Mouse (Mus musculus): ENCODE data around the gene Med4. TPM values are rescaled to one million over a fixed set of nuclear protein-coding genes. Genes with fewer than 3 reads are reported as not detected.

Gene Med4
- polyA plus RNA-seq, 1 experiment from 2014 or later, result 110 TPM

GRCm38 (mm10) chr14:73494122-73494521 is 15.7 kb upstream of the Med4 start:
- Histone ChIP-seq H3K4me2 (ENCODE audit: low read length) (no peak overlapping the region), H3K9me3 (ENCODE audit: control insufficient read depth, low read length) (peaks cover 6% of the 10 kb centered on the region; the same call in 1 of the 2 replicates), H3K27ac (ENCODE audit: low read length) (no peak overlapping the region), H3K4me3 (replicated peaks; ENCODE audit: low read length) (no peak overlapping the region), H3K27me3 (replicated peaks; ENCODE audit: control insufficient read depth, insufficient read depth, low read length) (no peaks in the 10 kb centered on the region), H3K4me1 (replicated peaks; ENCODE audit: control insufficient read depth, insufficient read depth, low read length) (no peaks in the 10 kb centered on the region), H3K9ac (replicated peaks; ENCODE audit: low read depth, low read length) (no peak overlapping the region), H3K36me3 (ENCODE audit: control insufficient read depth, insufficient read depth) (no peaks in the 10 kb centered on the region)
- no peak for ATAC-seq
- WGBS, result 81% methylated on average over 6 of the region's 6 CpGs

- WGBS, result 82% methylated on average over 7 of the region's 7 CpGs
- H3K4me2 ChIP-seq (ENCODE audit: low read length), result no peak overlapping the region
Observed at GRCm38 (mm10) chr14:73495753-73496152, 14.1 kb upstream of the Med4 start.

GRCm38 (mm10) chr14:73501283-73501682 is 8.5 kb upstream of the Med4 start:
- no peak overlapping the region for H3K9ac ChIP-seq (replicated peaks; ENCODE audit: low read depth, low read length)
- no peaks in the 10 kb centered on the region for H3K9me3 ChIP-seq (ENCODE audit: control insufficient read depth, low read length)
- no peak for ATAC-seq
- H3K4me2 ChIP-seq (ENCODE audit: low read length), result no peak overlapping the region
- WGBS, result 85% methylated on average over 9 of the region's 9 CpGs
- H3K27ac ChIP-seq (ENCODE audit: low read length), result no peak overlapping the region
- no peaks in the 10 kb centered on the region for H3K27me3 ChIP-seq (replicated peaks; ENCODE audit: control insufficient read depth, insufficient read depth, low read length)
- H3K36me3 ChIP-seq (ENCODE audit: control insufficient read depth, insufficient read depth), result no peaks in the 10 kb centered on the region
- H3K4me3 ChIP-seq (replicated peaks; ENCODE audit: low read length), result no peak overlapping the region
- peaks cover 19% of the 10 kb centered on the region for H3K4me1 ChIP-seq (replicated peaks; ENCODE audit: control insufficient read depth, insufficient read depth, low read length)

More at GRCm38 (mm10) chr14:73495753-73496152, 14.1 kb upstream of the Med4 start:
- Histone ChIP-seq H3K27me3 (replicated peaks; ENCODE audit: control insufficient read depth, insufficient read depth, low read length) (no peaks in the 10 kb centered on the region), H3K4me1 (replicated peaks; ENCODE audit: control insufficient read depth, insufficient read depth, low read length) (no peaks in the 10 kb centered on the region), H3K4me3 (replicated peaks; ENCODE audit: low read length) (no peak overlapping the region), H3K9ac (replicated peaks; ENCODE audit: low read depth, low read length) (no peak overlapping the region), H3K9me3 (ENCODE audit: control insufficient read depth, low read length) (peaks cover 2% of the 10 kb centered on the region; the same call in 1 of the 2 replicates), H3K36me3 (ENCODE audit: control insufficient read depth, insufficient read depth) (no peaks in the 10 kb centered on the region), H3K27ac (ENCODE audit: low read length) (no peak overlapping the region)
- no peak for ATAC-seq

- ATAC-seq, result peak; percentile 17; the same call in 1 of the 2 replicates
- Histone ChIP-seq H3K9ac (replicated peaks; ENCODE audit: low read depth, low read length) (no peak overlapping the region), H3K4me3 (replicated peaks; ENCODE audit: low read length) (no peak overlapping the region), H3K27me3 (replicated peaks; ENCODE audit: control insufficient read depth, insufficient read depth, low read length) (no peaks in the 10 kb centered on the region), H3K4me2 (ENCODE audit: low read length) (no peak overlapping the region), H3K9me3 (ENCODE audit: control insufficient read depth, low read length) (no peaks in the 10 kb centered on the region), H3K36me3 (ENCODE audit: control insufficient read depth, insufficient read depth) (no peaks in the 10 kb centered on the region), H3K4me1 (replicated peaks; ENCODE audit: control insufficient read depth, insufficient read depth, low read length) (peaks cover 19% of the 10 kb centered on the region), H3K27ac (ENCODE audit: low read length) (no peak overlapping the region)
- 69% methylated on average over 6 of the region's 6 CpGs for WGBS
Observed at GRCm38 (mm10) chr14:73501721-73502120, 8.1 kb upstream of the Med4 start.

GRCm38 (mm10) chr14:73502591-73503184 is 7.1 kb upstream of the Med4 start:
- Histone ChIP-seq H3K9ac (replicated peaks; ENCODE audit: low read depth, low read length) (no peak overlapping the region), H3K4me2 (ENCODE audit: low read length) (no peak overlapping the region), H3K36me3 (ENCODE audit: control insufficient read depth, insufficient read depth) (no peaks in the 10 kb centered on the region), H3K4me3 (replicated peaks; ENCODE audit: low read length) (no peak overlapping the region), H3K27ac (ENCODE audit: low read length) (peak overlapping the region; percentile 77), H3K9me3 (ENCODE audit: control insufficient read depth, low read length) (no peaks in the 10 kb centered on the region), H3K27me3 (replicated peaks; ENCODE audit: control insufficient read depth, insufficient read depth, low read length) (no peaks in the 10 kb centered on the region), H3K4me1 (replicated peaks; ENCODE audit: control insufficient read depth, insufficient read depth, low read length) (peaks cover 19% of the 10 kb centered on the region)
- ATAC-seq, result peak; percentile 69
- 12% methylated on average over 7 of the region's 7 CpGs for WGBS

- Histone ChIP-seq H3K27ac (ENCODE audit: low read length) (peak overlapping the region; percentile 77), H3K27me3 (replicated peaks; ENCODE audit: control insufficient read depth, insufficient read depth, low read length) (no peaks in the 10 kb centered on the region), H3K9ac (replicated peaks; ENCODE audit: low read depth, low read length) (no peak overlapping the region), H3K4me1 (replicated peaks; ENCODE audit: control insufficient read depth, insufficient read depth, low read length) (peaks cover 19% of the 10 kb centered on the region), H3K9me3 (ENCODE audit: control insufficient read depth, low read length) (no peaks in the 10 kb centered on the region), H3K36me3 (ENCODE audit: control insufficient read depth, insufficient read depth) (no peaks in the 10 kb centered on the region), H3K4me2 (ENCODE audit: low read length) (no peak overlapping the region), H3K4me3 (replicated peaks; ENCODE audit: low read length) (no peak overlapping the region)
- 28% methylated on average over 13 of the region's 13 CpGs for WGBS
- ATAC-seq, result peak; percentile 75
Observed at GRCm38 (mm10) chr14:73503237-73503933, 6.4 kb upstream of the Med4 start.

DNA sequence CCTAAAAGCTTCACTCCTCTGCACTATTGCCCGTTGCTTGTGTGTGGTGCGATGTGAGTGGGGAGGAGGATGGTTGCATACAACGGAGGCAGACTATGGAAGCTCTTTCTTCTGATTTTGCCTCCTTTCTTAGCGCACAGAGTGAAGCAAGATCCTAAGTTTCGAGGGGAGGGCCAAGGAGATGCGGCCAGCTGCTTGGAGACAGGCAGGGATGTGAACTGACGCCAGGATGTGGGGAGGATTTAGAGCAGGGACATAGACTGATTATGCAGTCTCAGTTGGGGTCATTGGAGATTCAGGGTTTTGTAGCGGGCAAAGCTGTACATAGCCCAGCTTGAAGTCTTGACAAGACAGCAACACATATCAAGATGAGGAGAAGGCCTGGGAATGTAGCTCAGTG is 3.5 kb upstream of the Med4 start:
- Histone ChIP-seq H3K27me3 (replicated peaks; ENCODE audit: control insufficient read depth, insufficient read depth, low read length) (no peaks in the 10 kb centered on the region), H3K9me3 (ENCODE audit: control insufficient read depth, low read length) (no peaks in the 10 kb centered on the region), H3K27ac (ENCODE audit: low read length) (no peak overlapping the region), H3K9ac (replicated peaks; ENCODE audit: low read depth, low read length) (no peak overlapping the region), H3K36me3 (ENCODE audit: control insufficient read depth, insufficient read depth) (no peaks in the 10 kb centered on the region), H3K4me1 (replicated peaks; ENCODE audit: control insufficient read depth, insufficient read depth, low read length) (peaks cover 30% of the 10 kb centered on the region), H3K4me2 (ENCODE audit: low read length) (no peak overlapping the region), H3K4me3 (replicated peaks; ENCODE audit: low read length) (no peak overlapping the region)
- ATAC-seq, result no peak
- WGBS, result 72% methylated on average over 8 of the region's 8 CpGs

DNA sequence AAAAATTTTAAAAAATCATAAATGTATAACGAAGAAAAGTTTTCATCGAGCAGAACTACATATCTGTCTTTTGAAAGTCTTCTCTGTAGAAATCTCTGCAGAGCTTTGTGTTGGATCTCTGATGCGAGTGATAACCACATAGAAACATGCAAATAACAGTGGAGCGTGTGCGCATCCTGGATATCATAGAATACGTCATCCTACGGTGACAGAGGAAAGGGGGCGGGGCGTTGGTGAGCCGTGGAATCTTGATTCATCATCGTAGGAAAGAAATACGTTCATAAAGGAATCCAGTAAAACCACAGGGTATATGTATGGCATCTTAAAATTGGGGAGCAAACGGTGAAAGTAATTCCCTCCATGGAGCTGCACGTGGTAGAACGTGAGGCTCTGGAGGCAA is 2.6 kb upstream of the Med4 start:
- Histone ChIP-seq H3K9ac (replicated peaks; ENCODE audit: low read depth, low read length) (no peak overlapping the region), H3K27ac (ENCODE audit: low read length) (no peak overlapping the region), H3K36me3 (ENCODE audit: control insufficient read depth, insufficient read depth) (no peaks in the 10 kb centered on the region; the same call in 1 of the 2 replicates), H3K9me3 (ENCODE audit: control insufficient read depth, low read length) (no peaks in the 10 kb centered on the region), H3K27me3 (replicated peaks; ENCODE audit: control insufficient read depth, insufficient read depth, low read length) (no peaks in the 10 kb centered on the region), H3K4me1 (replicated peaks; ENCODE audit: control insufficient read depth, insufficient read depth, low read length) (peaks cover 33% of the 10 kb centered on the region), H3K4me3 (replicated peaks; ENCODE audit: low read length) (no peak overlapping the region), H3K4me2 (ENCODE audit: low read length) (no peak overlapping the region)
- no peak for ATAC-seq
- WGBS, result 92% methylated on average over 15 of the region's 15 CpGs

GRCm38 (mm10) chr14:73507702-73508376 is 2.0 kb upstream of the Med4 start:
- Histone ChIP-seq H3K4me2 (ENCODE audit: low read length) (no peak overlapping the region), H3K4me1 (replicated peaks; ENCODE audit: control insufficient read depth, insufficient read depth, low read length) (peaks cover 27% of the 10 kb centered on the region), H3K36me3 (ENCODE audit: control insufficient read depth, insufficient read depth) (no peaks in the 10 kb centered on the region; the same call in 1 of the 2 replicates), H3K27me3 (replicated peaks; ENCODE audit: control insufficient read depth, insufficient read depth, low read length) (no peaks in the 10 kb centered on the region), H3K27ac (ENCODE audit: low read length) (no peak overlapping the region), H3K9ac (replicated peaks; ENCODE audit: low read depth, low read length) (no peak overlapping the region), H3K4me3 (replicated peaks; ENCODE audit: low read length) (no peak overlapping the region), H3K9me3 (ENCODE audit: control insufficient read depth, low read length) (no peaks in the 10 kb centered on the region)
- 85% methylated on average over 11 of the region's 11 CpGs for WGBS
- ATAC-seq, result no peak

Measured in forebrain, embryonic 16.5 days (tissue).